Mouse (Mus musculus) thymus, postnatal 10 days (tissue): ENCODE measurements around the gene Vars2.
A peak's percentile ranks its signal among the peaks of the same experiment; 100 is the strongest.

Experiments
- DNase-seq, 2 experiments: peaks; one replicate each; pipeline ENCODE4 v3.0.0; 2021; ENCODE audit warnings: low spot score in 2 of 2

Gene Vars2

GRCm38 (mm10) chr17:35633992-35634391 lies 33.4 kb downstream of the Vars2 start:
- DNase-seq: peak in 1 of 2 experiments; percentile 31

GRCm38 (mm10) chr17:35626537-35626936 lies 40.9 kb downstream of the Vars2 start, which contains the start of gene Gm9573:
Gm9573 (minus strand) TSS chr17:35626637.
- DNase-seq: no peak

GRCm38 (mm10) chr17:35617127-35617526 lies 50.3 kb downstream of the Vars2 start:
- no peak for DNase-seq
